Mouse (Mus musculus) MEL (cell line): Measurements from ENCODE around the gene Usp54. TPM values are rescaled to one million over a fixed set of nuclear protein-coding genes. Genes with fewer than 3 reads are reported as not detected.

Experiments used
- DNase-seq: peaks from one replicate; pipeline ENCODE4 v3.0.0; 2011; ENCODE audit warnings: low read depth, low spot score
- H3K27ac ChIP-seq: 2 replicates; pipeline ENCODE4 v1.5.1; 2012; ENCODE audit warnings: low read depth, mild to moderate bottlenecking, control low read depth, low read length, moderate library complexity; ENCODE audit not compliant: control insufficient read depth
- H3K27me3 ChIP-seq, 2 experiments: fragments of 150-350 bp in 1 of 2; sonication (generic) in 1 of 2; 2 replicates each; pipeline ENCODE4 v1.6.1; 2012; ENCODE audit warnings: low read length in 2 of 2, mild to moderate bottlenecking in 2 of 2, improper control_type of control experiment in 1 of 2, moderate library complexity in 1 of 2; ENCODE audit not compliant: insufficient read depth in 2 of 2, control insufficient read depth in 1 of 2
- H3K36me3 ChIP-seq, 2 experiments: 2 replicates each; pipeline ENCODE4 v1.6.1; 2012 to 2014; ENCODE audit warnings: low read length in 2 of 2, improper control_type of control experiment in 1 of 2, inconsistent platforms in 1 of 2, mild to moderate bottlenecking in 1 of 2; ENCODE audit not compliant: insufficient read depth in 2 of 2, control insufficient read depth in 1 of 2
- H3K4me1 ChIP-seq, 2 experiments: fragments of 150-350 bp in 1 of 2; sonication (generic) in 1 of 2; 2 replicates each; pipeline ENCODE4 v1.6.1; 2012; ENCODE audit warnings: low read length in 2 of 2, improper control_type of control experiment in 1 of 2, mild to moderate bottlenecking in 1 of 2; ENCODE audit not compliant: insufficient read depth in 2 of 2, control insufficient read depth in 1 of 2
- H3K4me3 ChIP-seq, 2 experiments: fragments of 150-350 bp in 1 of 2; sonication (generic) in 1 of 2; 2 replicates each; pipeline ENCODE4 v1.5.1; 2012; ENCODE audit warnings: low read depth in 2 of 2, low read length in 2 of 2, mild to moderate bottlenecking in 2 of 2, moderate library complexity in 2 of 2, control low read depth in 1 of 2, improper control_type of control experiment in 1 of 2; ENCODE audit not compliant: control insufficient read depth in 1 of 2, insufficient read depth in 1 of 2
- H3K79me2 ChIP-seq: 2 replicates; pipeline ENCODE4 v1.6.1; 2012; ENCODE audit warnings: mild to moderate bottlenecking, low read length, moderate library complexity; ENCODE audit not compliant: control insufficient read depth, poor library complexity, insufficient read depth
- H3K9ac ChIP-seq: 2 replicates; pipeline ENCODE4 v1.6.1; 2012; ENCODE audit warnings: low read depth, mild to moderate bottlenecking, control low read depth, low read length, moderate library complexity; ENCODE audit not compliant: control insufficient read depth, poor library complexity, severe bottlenecking
- H3K9me3 ChIP-seq: fragments of 150-350 bp; sonication (generic); replicated peaks from 2 replicates; pipeline ENCODE4 v1.6.1; 2012; ENCODE audit warnings: mild to moderate bottlenecking, low read length, improper control_type of control experiment, moderate library complexity; ENCODE audit not compliant: insufficient read depth
- ELF1 ChIP-seq: IDR thresholded peaks from 2 replicates; pipeline ENCODE4 v1.6.1; 2014; ENCODE audit warnings: low read depth, mild to moderate bottlenecking, inconsistent platforms, low read length, improper control_type of control experiment, moderate library complexity
- EP300 ChIP-seq, 2 experiments: IDR thresholded peaks; 2 replicates each; pipeline ENCODE4 v1.6.1; 2011; ENCODE audit warnings: improper control_type of control experiment in 2 of 2, low read length in 2 of 2, low read depth in 1 of 2, mild to moderate bottlenecking in 1 of 2
- ETS1 ChIP-seq: IDR thresholded peaks from 2 replicates; pipeline ENCODE4 v1.6.1; 2012; ENCODE audit warnings: low read depth, mild to moderate bottlenecking, inconsistent platforms, low read length, improper control_type of control experiment, moderate library complexity
- GATA1 ChIP-seq: IDR thresholded peaks from 2 replicates; pipeline ENCODE4 v1.6.1; 2011; ENCODE audit warnings: low read depth, low read length, improper control_type of control experiment
- HCFC1 ChIP-seq: IDR thresholded peaks from 2 replicates; pipeline ENCODE4 v1.6.1; 2012; ENCODE audit warnings: low read depth, mild to moderate bottlenecking, inconsistent platforms, low read length, improper control_type of control experiment, moderate library complexity
- JUND ChIP-seq: IDR thresholded peaks from 2 replicates; pipeline ENCODE4 v1.6.1; 2011; ENCODE audit warnings: low read depth, mild to moderate bottlenecking, improper control_type of control experiment, low read length
- MAFK ChIP-seq: IDR thresholded peaks from 2 replicates; pipeline ENCODE4 v1.6.1; 2011; ENCODE audit warnings: low read depth, mild to moderate bottlenecking, low read length, improper control_type of control experiment, borderline replicate concordance
- SIN3A ChIP-seq: IDR thresholded peaks from 2 replicates; pipeline ENCODE4 v1.6.1; 2012; ENCODE audit warnings: low read length, improper control_type of control experiment, inconsistent platforms
- TAL1 ChIP-seq: IDR thresholded peaks from 2 replicates; pipeline ENCODE4 v1.6.1; 2012; ENCODE audit warnings: mild to moderate bottlenecking, inconsistent platforms, low read length, moderate library complexity, mixed read lengths
- TCF12 ChIP-seq: IDR thresholded peaks from 2 replicates; pipeline ENCODE4 v1.6.1; 2014; ENCODE audit warnings: low read depth, mild to moderate bottlenecking, inconsistent platforms, low read length, improper control_type of control experiment, moderate library complexity
- USF1 ChIP-seq: IDR thresholded peaks from 2 replicates; pipeline ENCODE4 v1.6.1; 2014; ENCODE audit warnings: low read depth, mild to moderate bottlenecking, inconsistent platforms, low read length, improper control_type of control experiment, moderate library complexity
- ZMIZ1 ChIP-seq: IDR thresholded peaks from 2 replicates; pipeline ENCODE4 v1.6.1; 2012; ENCODE audit warnings: low read depth, mild to moderate bottlenecking, inconsistent platforms, low read length, improper control_type of control experiment, moderate library complexity
- polyA plus RNA-seq, 2 experiments: library from polyadenylated mRNA; stranded (reverse) in 1 of 2; unstranded in 1 of 2; fragments of >175 nt in 1 of 2; fragments of >200 nt in 1 of 2; gene quantifications; 2 replicates each; pipeline versions ENCODE4 v1.2.1 to v1.2.4; 2012; ENCODE audit warnings: low replicate concordance in 2 of 2, low read depth in 1 of 2; ENCODE audit not compliant: insufficient read length in 2 of 2, insufficient read depth in 1 of 2, missing spikeins in 1 of 2
- total RNA-seq: library from RNA; depleted of rRNA; stranded (reverse); fragments of 300-350 nt; gene quantifications from 2 replicates; pipeline ENCODE4 v1.2.3, GENCODE M21; 2012

The Usp54 gene
- total and polyA plus RNA-seq, 3 experiments, result 1.5 to 2.6 TPM; not detected in 1

DNA sequence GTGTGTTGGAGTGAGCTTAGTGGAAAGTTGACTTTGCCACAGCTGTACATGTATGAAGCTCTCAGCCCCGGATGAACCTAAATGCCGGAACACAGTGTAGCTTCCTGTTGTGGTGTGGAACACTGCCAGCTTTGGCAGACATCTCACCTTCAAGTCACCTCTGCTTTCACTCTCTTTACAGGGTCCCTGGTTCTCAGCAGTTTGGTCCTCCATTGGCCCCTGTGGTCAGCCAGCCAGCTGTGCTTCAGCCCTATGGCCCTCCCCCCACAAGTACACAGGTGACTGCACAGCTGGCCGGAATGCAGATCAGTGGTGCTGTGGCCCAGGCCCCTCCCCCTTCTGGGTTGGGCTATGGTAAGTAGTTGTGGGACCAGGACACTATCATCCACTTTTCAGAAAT lies 41.6 kb upstream of the Usp54 start:
- peak overlapping the region; percentile 32 for H3K27ac ChIP-seq
- no peaks in the 10 kb centered on the region for H3K9me3 ChIP-seq
- DNase-seq, result peak; percentile 89
- peaks cover 10 to 14% of the 10 kb centered on the region in 2 experiments for H3K4me1 ChIP-seq
- no peak overlapping the region for H3K9ac ChIP-seq
- H3K79me2 ChIP-seq, result no peaks in the 10 kb centered on the region
- TF ChIP-seq ELF1, result no peak
- peak; percentile 46; the same call in 1 of the 2 replicates for TF ChIP-seq ETS1
- TF ChIP-seq EP300 (IDR thresholded peaks at IDR 0.05; ENCODE audit: low read depth in 1 of 2, low read length in 2 of 2), result peak; percentile 12 to 28; a peak in 2 of 4 replicates
- 0 out of 2 replicates have a peak, but pooled peaks have one; percentile 15 for TF ChIP-seq TCF12
- TF ChIP-seq HCFC1, result peak; percentile 49
- no peak for TF ChIP-seq USF1
- 0 out of 2 replicates have a peak, but pooled peaks have one; percentile 34 for TF ChIP-seq SIN3A
- H3K27me3 ChIP-seq, result no peaks in the 10 kb centered on the region
- peaks cover 25 to 40% of the 10 kb centered on the region in 2 experiments for H3K36me3 ChIP-seq
- no peak overlapping the region for H3K4me3 ChIP-seq

DNA sequence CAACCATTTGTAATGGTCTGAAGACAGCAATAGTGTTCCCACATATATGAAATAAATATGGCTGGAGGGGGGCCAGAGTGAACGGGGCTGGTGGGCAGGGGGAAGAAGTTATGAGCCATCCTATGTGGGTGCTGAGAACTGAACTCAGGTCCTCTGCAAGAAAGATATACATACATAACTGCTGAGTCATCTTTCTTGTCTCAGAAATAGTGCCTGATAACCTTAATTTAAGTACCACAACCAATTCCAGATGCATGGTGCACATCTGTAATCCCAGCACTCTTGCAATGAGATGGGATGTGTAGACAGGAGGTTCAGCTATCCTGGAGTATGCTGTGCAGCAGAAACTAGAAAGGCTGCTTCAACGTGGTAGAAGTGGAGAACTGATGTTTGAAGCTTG lies 40.9 kb upstream of the Usp54 start:
- Histone ChIP-seq H3K36me3 (peaks cover 25 to 40% of the 10 kb centered on the region in 2 experiments), H3K4me1 (peaks cover 10 to 14% of the 10 kb centered on the region in 2 experiments), H3K4me3 (no peak overlapping the region), H3K79me2 (peaks cover 1% of the 10 kb centered on the region; the same call in 1 of the 2 replicates), H3K27ac (peak overlapping the region; percentile 32), H3K9me3 (no peaks in the 10 kb centered on the region), H3K9ac (no peak overlapping the region), H3K27me3 (no peaks in the 10 kb centered on the region)
- DNase-seq, result no peak
- TF ChIP-seq GATA1 (no peak), MAFK (peak; percentile 72)

DNA sequence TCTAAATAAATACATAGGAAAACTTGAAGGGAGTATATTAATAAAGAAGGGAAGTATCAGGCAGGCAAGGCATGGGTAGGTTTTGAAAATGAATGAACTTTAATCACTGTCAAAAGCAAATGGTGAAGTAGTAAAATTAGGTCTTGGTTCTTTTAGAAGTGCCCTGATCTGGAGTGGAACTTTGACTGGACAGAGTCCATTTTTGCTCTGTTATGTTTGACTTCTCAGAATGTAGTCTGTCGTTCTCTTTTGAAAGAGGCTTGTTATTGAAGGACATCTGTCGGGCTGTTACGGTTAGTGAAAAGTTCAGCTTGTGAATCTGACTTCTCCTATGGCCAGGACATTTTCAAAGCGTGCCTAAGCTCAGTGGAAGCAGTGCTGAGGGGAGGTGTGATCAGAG lies 37.0 kb upstream of the Usp54 start:
- no peak overlapping the region for H3K4me3 ChIP-seq
- no peak overlapping the region for H3K27ac ChIP-seq
- no peak for DNase-seq
- no peak overlapping the region for H3K9ac ChIP-seq
- peaks cover 34 to 44% of the 10 kb centered on the region in 2 experiments for H3K36me3 ChIP-seq
- H3K9me3 ChIP-seq, result no peaks in the 10 kb centered on the region
- H3K27me3 ChIP-seq, result no peaks in the 10 kb centered on the region
- H3K4me1 ChIP-seq, result peaks cover 18 to 23% of the 10 kb centered on the region in 2 experiments
- H3K79me2 ChIP-seq, result peaks cover 17% of the 10 kb centered on the region
- TF ChIP-seq JUND, result no peak
- TF ChIP-seq ZMIZ1, result no peak
- TF ChIP-seq ELF1, result no peak
- no peak for TF ChIP-seq EP300 (IDR thresholded peaks at IDR 0.05; ENCODE audit: low read depth in 1 of 2, low read length in 2 of 2)
- no peak for TF ChIP-seq TAL1
